Mouse (Mus musculus) adrenal gland, adult 2 months (tissue): ENCODE data around the gene Gngt1. TPM values are rescaled to one million over a fixed set of nuclear protein-coding genes. Genes with fewer than 3 reads are reported as not detected.

Experiments
- polyA plus RNA-seq: library from polyadenylated mRNA; depleted of rRNA; stranded (reverse); fragments of >200 nt; gene quantifications from 2 replicates; pipeline ENCODE4 v1.2.3, GENCODE M21; 2012; rRNA removed
- total RNA-seq, 2 experiments: library from RNA; stranded (reverse); gene quantifications; 2 replicates each; pipeline ENCODE4 v1.2.3; 2021

The Gngt1 gene
- total and polyA plus RNA-seq, 3 experiments: not detected

Other genes starting within 250 kb of the Gngt1 start
- gene Calcr, start 229.1 kb upstream of the Gngt1 start, total RNA-seq: not detected
- not detected in 2 replicates for gene Calcr, start 229.1 kb upstream of the Gngt1 start, polyA plus RNA-seq
- 1 to 10 TPM; 2.2 to 3.1 TPM for gene Tfpi2, start 4.9 kb upstream of the Gngt1 start, total RNA-seq
- 1.1 and 1.4 TPM in 2 replicates for gene Tfpi2, start 4.9 kb upstream of the Gngt1 start, polyA plus RNA-seq
- 10 to 100 TPM; 20.4 to 37.6 TPM for gene Gng11, start 10.1 kb downstream of the Gngt1 start, total RNA-seq
- 8.8 and 11.8 TPM in 2 replicates for gene Gng11, start 10.1 kb downstream of the Gngt1 start, polyA plus RNA-seq
- gene Bet1, start 93.2 kb downstream of the Gngt1 start, total RNA-seq: 10 to 100 TPM; 49.2 to 60.6 TPM
- gene Bet1, start 93.2 kb downstream of the Gngt1 start, polyA plus RNA-seq: 15.4 and 22.9 TPM in 2 replicates